Mouse (Mus musculus) heart, embryonic 12.5 days (tissue): ENCODE results near the gene Zswim8. TPM values are rescaled to one million over a fixed set of nuclear protein-coding genes. Genes with fewer than 3 reads are reported as not detected.

ENCODE experiments used
- microRNA-seq: library from miRNA; unstranded; fragments of <30 nt; microRNA quantifications from one replicate; pipeline ENCODE4, GENCODE M21; 2017
- polyA plus RNA-seq: library from polyadenylated mRNA; unstranded; fragments of >200 nt; fragmentation: Nextera tagmentation; extraction: Ambion mirVana; gene quantifications from 2 replicates; pipeline ENCODE4 v1.2.1, GENCODE M21; 2016

The Zswim8 gene
- polyA plus RNA-seq, 1 experiment from 2014 or later, result 34.0 TPM

Small RNA genes within 50 kb of the gene (microRNA-seq; reads per million reads assigned to microRNA genes)
- 0.71 reads per million for gene Mir6946

Other genes starting within 250 kb of the Zswim8 start
- gene Anxa7, start 227.4 kb upstream of the Zswim8 start, polyA plus RNA-seq, result 38.6 and 38.8 TPM in 2 replicates
- 0.50 and 0.51 TPM in 2 replicates for gene Mss51, start 210.7 kb upstream of the Zswim8 start, polyA plus RNA-seq
- 43.0 and 43.5 TPM in 2 replicates for gene Ppp3cb, start 161.0 kb upstream of the Zswim8 start, polyA plus RNA-seq
- 7.4 and 7.7 TPM in 2 replicates for gene Usp54, start 66.5 kb upstream of the Zswim8 start, polyA plus RNA-seq
- 19.2 and 19.7 TPM in 2 replicates for gene Myoz1, start 51.0 kb upstream of the Zswim8 start, polyA plus RNA-seq
- gene Synpo2l, start 39.2 kb upstream of the Zswim8 start, polyA plus RNA-seq, result 181 and 191 TPM in 2 replicates
- gene Sec24c, start 33.2 kb upstream of the Zswim8 start, polyA plus RNA-seq, result 93.4 and 97.4 TPM in 2 replicates
- gene Fut11, start 12.6 kb upstream of the Zswim8 start, polyA plus RNA-seq, result 20.4 and 21.2 TPM in 2 replicates
- gene Chchd1, start 4.5 kb upstream of the Zswim8 start, polyA plus RNA-seq, result 232 and 236 TPM in 2 replicates
- 17.9 and 18.8 TPM in 2 replicates for gene Ndst2, start 27.0 kb downstream of the Zswim8 start, polyA plus RNA-seq
- 65.4 and 69.5 TPM in 2 replicates for gene Camk2g, start 86.5 kb downstream of the Zswim8 start, polyA plus RNA-seq
- gene Plau, start 129.1 kb downstream of the Zswim8 start, polyA plus RNA-seq, result 0.77 and 1.1 TPM in 2 replicates
- 108 and 115 TPM in 2 replicates for gene Vcl, start 221.8 kb downstream of the Zswim8 start, polyA plus RNA-seq